Mouse (Mus musculus) embryonic fibroblast, embryonic 13.5 days (primary cell): ENCODE measurements around the gene Tnk2.

Source experiments
- CTCF ChIP-seq: IDR thresholded peaks from 2 replicates; pipeline ENCODE4 v1.5.1; 2011; ENCODE audit warnings: mild to moderate bottlenecking, control low read depth, low read length, moderate library complexity, borderline replicate concordance; ENCODE audit not compliant: insufficient read depth
- POLR2A ChIP-seq: IDR thresholded peaks from 2 replicates; pipeline ENCODE4 v1.6.1; 2011; ENCODE audit warnings: low read depth, mild to moderate bottlenecking, control low read depth, low read length, moderate library complexity

DNA sequence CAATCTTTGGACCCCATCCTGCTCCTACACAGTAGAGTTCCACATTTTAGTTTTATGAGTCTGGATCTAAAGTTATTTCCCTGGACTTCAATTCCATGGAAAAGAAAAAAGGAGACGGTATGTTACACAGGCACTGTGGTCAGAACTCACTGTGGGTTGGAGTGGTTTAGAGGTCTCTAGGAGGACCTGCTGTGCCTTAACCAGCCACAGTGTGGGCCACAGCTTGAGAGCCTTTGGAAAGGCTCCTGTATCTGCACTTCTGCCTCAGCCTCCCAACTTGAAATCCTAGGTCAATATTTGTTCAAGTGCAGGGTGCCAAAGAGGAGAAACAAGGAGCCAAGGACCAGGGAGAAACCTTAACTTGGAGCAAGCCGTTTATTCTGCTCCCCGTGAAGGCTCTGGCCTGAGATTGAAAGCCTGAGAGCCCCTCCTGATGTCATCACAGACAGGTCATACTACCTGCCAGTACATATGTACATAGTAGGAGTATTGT lies 41.4 kb upstream of the Tnk2 start:
- TF ChIP-seq CTCF, result no peak
- TF ChIP-seq POLR2A, result no peak
